Mouse (Mus musculus) neural tube, embryonic 10.5 days (tissue): ENCODE measurements around the gene Esyt1.
"Not testable (repeated sequence)": the region's sequence is repeated elsewhere in the genome, so short reads cannot be mapped to it uniquely, and the experiment has no call there.

Experiments used
- DNase-seq: peaks from one replicate; pipeline ENCODE4 v3.0.0-alpha.2; 2017; ENCODE audit warnings: low spot score; ENCODE audit errors: extremely low spot score

Gene Esyt1

GRCm38 (mm10) chr10:128505371-128505667 is 20.4 kb downstream of the Esyt1 start:
- DNase-seq = not testable (repeated sequence)

- no peak for DNase-seq
Observed at GRCm38 (mm10) chr10:128504641-128505370, 20.9 kb downstream of the Esyt1 start.

- DNase-seq = no peak
Observed at GRCm38 (mm10) chr10:128504012-128504411, 21.7 kb downstream of the Esyt1 start.

- no peak for DNase-seq
Observed at GRCm38 (mm10) chr10:128503532-128503931, 22.1 kb downstream of the Esyt1 start.

GRCm38 (mm10) chr10:128502341-128502740 is 23.3 kb downstream of the Esyt1 start:
- DNase-seq = no peak

- peak; percentile 67 for DNase-seq
Observed at GRCm38 (mm10) chr10:128499116-128499671, 26.5 kb downstream of the Esyt1 start.

- DNase-seq = peak; percentile 95
Observed at GRCm38 (mm10) chr10:128498590-128498989, 27.1 kb downstream of the Esyt1 start, which contains the start of gene Myl6b. Myl6b (minus strand) TSS chr10:128498685.

GRCm38 (mm10) chr10:128497134-128497737 is 28.4 kb downstream of the Esyt1 start:
- DNase-seq = no peak

GRCm38 (mm10) chr10:128496509-128497077 is 29.1 kb downstream of the Esyt1 start:
- no peak for DNase-seq

- no peak for DNase-seq
Observed at GRCm38 (mm10) chr10:128495903-128496302, 29.8 kb downstream of the Esyt1 start.

GRCm38 (mm10) chr10:128495270-128495669 is 30.4 kb downstream of the Esyt1 start:
- no peak for DNase-seq

GRCm38 (mm10) chr10:128494667-128495245 is 30.9 kb downstream of the Esyt1 start:
- no peak for DNase-seq

GRCm38 (mm10) chr10:128493695-128494666 is 31.7 kb downstream of the Esyt1 start, which contains the start of gene Myl6:
Myl6 (minus strand) TSS chr10:128494145.
- peak; percentile 97 for DNase-seq

GRCm38 (mm10) chr10:128493319-128493694 is 32.4 kb downstream of the Esyt1 start:
- DNase-seq = no peak

GRCm38 (mm10) chr10:128492633-128493311 is 32.9 kb downstream of the Esyt1 start:
- DNase-seq = peak; percentile 49

GRCm38 (mm10) chr10:128492051-128492450 is 33.6 kb downstream of the Esyt1 start:
- not testable (repeated sequence) for DNase-seq

- DNase-seq = no peak
Observed at GRCm38 (mm10) chr10:128491495-128491894, 34.2 kb downstream of the Esyt1 start.

GRCm38 (mm10) chr10:128490912-128491311 is 34.8 kb downstream of the Esyt1 start:
- DNase-seq = no peak

- no peak for DNase-seq
Observed at GRCm38 (mm10) chr10:128490232-128490631, 35.4 kb downstream of the Esyt1 start.

GRCm38 (mm10) chr10:128489785-128490184 is 35.9 kb downstream of the Esyt1 start:
- no peak for DNase-seq
